Mouse (Mus musculus) liver, postnatal 0 days (tissue): ENCODE measurements at regions not wholly inside any gene's neighbourhood (a gene's known extent, or its start where the extent isn't known, plus 50 kb on each side); places are given as distances from the start of the nearest gene placed in this dataset.

Experiments
- CTCF ChIP-seq: sonication (generic); IDR thresholded peaks from 2 replicates; pipeline ENCODE4 v1.5.1; 2016; ENCODE audit warnings: antibody characterized with exemption, low read depth
- EP300 ChIP-seq: IDR thresholded peaks from 2 replicates; pipeline ENCODE4 v1.6.1; 2016; ENCODE audit warnings: antibody characterized with exemption, low read depth, mild to moderate bottlenecking

- TF ChIP-seq CTCF (no peak), EP300 (peak; percentile 81)
Measured at GRCm38 (mm10) chr15:50507999-50508624, 3376.6 kb upstream of the Gm7489 start.
